8 mouse cellular contexts compared by ENCODE assay signal in genomic region chr3:37906806-37907251, GRCm38 (mm10).
DNase-seq lines count a peak whose midpoint lies in the region; ATAC-seq and TF ChIP-seq lines count a peak whose summit lies in the region.

No protein-coding gene starts in this region.

- H3K27me3 ChIP-seq in hindbrain, embryonic 12.5 days: peaks cover 7% of the 10 kb centered on the region
- no peaks in the 10 kb centered on the region for H3K27me3 ChIP-seq in liver, postnatal 0 days (ENCODE audit: insufficient read depth, low read length)

- TF ChIP-seq EP300 in liver, postnatal 0 days (IDR thresholded peaks at IDR 0.05; ENCODE audit: low read depth): no peak

- no peak for ATAC-seq in CD4-positive, CD25-positive, alpha-beta regulatory T cell, adult 4 months
- ATAC-seq in hindbrain, embryonic 12.5 days (ENCODE audit: low FRiP score): peak; percentile 88
- no peak for ATAC-seq in liver, postnatal 0 days

- no peaks in the 10 kb centered on the region for H3K36me3 ChIP-seq in hindbrain, embryonic 12.5 days
- H3K36me3 ChIP-seq in liver, postnatal 0 days (replicated peaks; ENCODE audit: insufficient read depth, low read length): no peaks in the 10 kb centered on the region

- H3K9me3 ChIP-seq in hindbrain, embryonic 12.5 days (replicated peaks): 0 out of 2 replicates have a peak, but pooled peaks cover 3% of the 10 kb centered on the region
- no peaks in the 10 kb centered on the region for H3K9me3 ChIP-seq in liver, postnatal 0 days (ENCODE audit: low read length)

- 14% methylated on average over 5 of the region's 5 CpGs for WGBS in hindbrain, embryonic 12.5 days
- 25% methylated on average over 5 of the region's 5 CpGs for WGBS in liver, postnatal 0 days (ENCODE audit: insufficient replicate concordance)

- no peak for TF ChIP-seq CTCF in liver, postnatal 0 days (IDR thresholded peaks at IDR 0.05; ENCODE audit: low read depth)

- H3K4me3 ChIP-seq in hindbrain, embryonic 12.5 days: no peak overlapping the region
- H3K4me3 ChIP-seq in liver, postnatal 0 days (ENCODE audit: low read depth, low read length): no peak overlapping the region

- H3K4me2 ChIP-seq in hindbrain, embryonic 12.5 days (replicated peaks): no peak overlapping the region
- no peak overlapping the region for H3K4me2 ChIP-seq in liver, postnatal 0 days (ENCODE audit: low read depth, low read length)

- H3K9ac ChIP-seq in hindbrain, embryonic 12.5 days: no peak overlapping the region
- H3K9ac ChIP-seq in liver, postnatal 0 days (replicated peaks): no peak overlapping the region

- DNase-seq in CD4-positive, CD25-positive, alpha-beta regulatory T cell, adult 2 months (ENCODE audit: low read depth, low spot score): peak; percentile 10
- DNase-seq in embryo, embryonic 9.5 days (ENCODE audit: extremely low spot score): peak; percentile 67
- DNase-seq in liver, postnatal 0 days: no peak
- DNase-seq in thymus, postnatal 4 days: peak; percentile 55
- DNase-seq in frontal cortex, postnatal 14 days (ENCODE audit: low spot score in 2 of 2): no peak
- DNase-seq in left cerebral cortex, adult 18-20 months (ENCODE audit: low spot score in 2 of 2): no peak

- peaks cover 16% of the 10 kb centered on the region for H3K4me1 ChIP-seq in hindbrain, embryonic 12.5 days
- peaks cover 13% of the 10 kb centered on the region for H3K4me1 ChIP-seq in liver, postnatal 0 days (ENCODE audit: insufficient read depth)

- no peak overlapping the region; the same call in 1 of the 2 replicates for H3K27ac ChIP-seq in hindbrain, embryonic 12.5 days
- peak overlapping the region; percentile 91 for H3K27ac ChIP-seq in liver, postnatal 0 days (ENCODE audit: low read depth)

Comparison
In these comparisons a context has a peak if more than half of its experiments do, and no peak if none do; other contexts are left out.
1. DNase-seq: peak in CD4-positive, CD25-positive, alpha-beta regulatory T cell, adult 2 months (single experiment), embryo, embryonic 9.5 days (single experiment) and thymus, postnatal 4 days (single experiment); none in liver, postnatal 0 days (single experiment), frontal cortex, postnatal 14 days (0 of 2) and left cerebral cortex, adult 18-20 months (0 of 2).